Mouse (Mus musculus) hindbrain, embryonic 12.5 days (tissue): ENCODE measurements around the gene Snph. TPM values are rescaled to one million over a fixed set of nuclear protein-coding genes. Genes with fewer than 3 reads are reported as not detected.
"Not testable (repeated sequence)": the region's sequence is repeated elsewhere in the genome, so short reads cannot be mapped to it uniquely, and the experiment has no call there.

Experiments
- ATAC-seq: fragments of 200-750 bp; cut with Nextera tagmentation; 2 replicates; pipeline ENCODE4 v1.8.0; 2017; ENCODE audit warnings: moderate TSS enrichment; ENCODE audit not compliant: low FRiP score
- H3K27ac ChIP-seq: fragments of 300-500 bp; sonication (generic); 2 replicates; pipeline ENCODE4 v1.5.1; 2016; ENCODE audit warnings: mild to moderate bottlenecking
- H3K27me3 ChIP-seq: fragments of 300-500 bp; sonication (generic); 2 replicates; pipeline ENCODE4 v1.6.1; 2016; ENCODE audit warnings: mild to moderate bottlenecking
- H3K36me3 ChIP-seq: fragments of 300-500 bp; sonication (generic); 2 replicates; pipeline ENCODE4 v1.6.1; 2016; ENCODE audit warnings: mild to moderate bottlenecking
- H3K4me1 ChIP-seq: fragments of 300-500 bp; sonication (generic); 2 replicates; pipeline ENCODE4 v1.6.1; 2016
- H3K4me2 ChIP-seq: fragments of 300-500 bp; sonication (generic); replicated peaks from 2 replicates; pipeline ENCODE4 v1.6.1; 2016; ENCODE audit warnings: mild to moderate bottlenecking
- H3K4me3 ChIP-seq: fragments of 300-500 bp; sonication (generic); 2 replicates; pipeline ENCODE4 v1.5.1; 2016; ENCODE audit warnings: mild to moderate bottlenecking
- H3K9ac ChIP-seq: fragments of 300-500 bp; sonication (generic); 2 replicates; pipeline ENCODE4 v1.6.1; 2016; ENCODE audit warnings: mild to moderate bottlenecking, moderate library complexity
- H3K9me3 ChIP-seq: fragments of 300-500 bp; sonication (generic); replicated peaks from 2 replicates; pipeline ENCODE4 v1.6.1; 2016; ENCODE audit warnings: mild to moderate bottlenecking
- WGBS: fragments of 180-500 bp; shearing (Covaris S2); methylation state at CpG from one replicate; pipeline ENCODE4 v1.1.7; 2016; 5-methylcytosine and 5-hydroxymethylcytosine counted together
- polyA plus RNA-seq: library from polyadenylated mRNA; unstranded; fragments of >200 nt; fragmentation: Nextera tagmentation; extraction: Ambion mirVana; gene quantifications from 2 replicates; pipeline ENCODE4 v1.2.1, GENCODE M21; 2016

Snph gene
- polyA plus RNA-seq, 1 experiment from 2014 or later, result 7.9 TPM

DNA sequence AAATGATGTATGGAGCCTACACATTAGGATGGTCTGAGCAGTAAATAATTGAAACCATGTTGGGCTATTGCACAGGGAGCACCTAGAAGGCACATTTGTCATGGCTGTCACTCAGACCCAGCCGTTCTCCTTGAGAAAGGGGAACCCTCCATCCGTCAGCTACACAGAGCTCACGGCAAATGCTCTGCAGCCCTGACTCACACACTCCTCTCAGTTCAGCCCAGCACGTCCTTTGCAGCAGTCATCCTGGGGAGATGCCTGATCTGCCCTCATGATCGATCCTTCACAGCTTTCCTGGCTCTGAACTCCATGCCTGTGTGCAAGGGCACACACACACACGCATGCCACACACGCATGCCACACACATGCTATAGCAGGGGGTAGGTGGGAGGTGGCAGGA, 3.1 kb downstream of the Snph start:
- Histone ChIP-seq H3K27me3 (peaks cover 33% of the 10 kb centered on the region), H3K4me2 (no peak overlapping the region), H3K9ac (no peak overlapping the region), H3K4me3 (no peak overlapping the region), H3K27ac (no peak overlapping the region), H3K9me3 (no peaks in the 10 kb centered on the region), H3K4me1 (peaks cover 10% of the 10 kb centered on the region), H3K36me3 (no peaks in the 10 kb centered on the region)
- no peak for ATAC-seq
- WGBS, result 72% methylated on average over 7 of the region's 7 CpGs

DNA sequence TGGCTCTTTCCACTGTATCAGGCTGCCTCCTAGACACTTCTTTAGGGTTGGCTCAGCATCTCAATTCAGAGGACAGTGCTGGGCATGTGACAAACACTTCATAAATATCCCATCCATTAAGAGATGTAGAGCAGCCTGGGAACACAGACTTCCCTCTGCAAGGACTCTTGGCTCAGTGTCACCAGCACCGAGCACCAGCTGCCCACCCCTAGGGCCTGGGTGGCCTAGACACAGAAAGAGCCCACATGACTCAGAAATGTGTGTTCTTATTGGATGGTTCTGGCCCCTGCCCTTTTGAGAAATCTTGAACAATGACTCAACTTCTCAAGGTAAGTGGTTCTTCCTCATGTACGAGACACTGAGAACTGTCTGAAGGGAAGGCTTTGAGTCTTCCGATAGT, 4.4 kb downstream of the Snph start:
- no peak overlapping the region for H3K4me3 ChIP-seq
- H3K4me2 ChIP-seq, result no peak overlapping the region
- peaks cover 23% of the 10 kb centered on the region for H3K27me3 ChIP-seq
- H3K27ac ChIP-seq, result no peak overlapping the region
- no peak for ATAC-seq
- H3K9me3 ChIP-seq, result no peaks in the 10 kb centered on the region
- H3K4me1 ChIP-seq, result peaks cover 10% of the 10 kb centered on the region
- no peaks in the 10 kb centered on the region for H3K36me3 ChIP-seq
- 90% methylated on average over 3 of the region's 3 CpGs for WGBS
- H3K9ac ChIP-seq, result no peak overlapping the region

GRCm38 (mm10) chr2:151626296-151626695, 6.1 kb downstream of the Snph start:
- ATAC-seq, result no peak
- Histone ChIP-seq H3K4me1 (peaks cover 5% of the 10 kb centered on the region), H3K9me3 (no peaks in the 10 kb centered on the region), H3K4me3 (no peak overlapping the region), H3K27me3 (peaks cover 11% of the 10 kb centered on the region), H3K36me3 (no peaks in the 10 kb centered on the region), H3K27ac (no peak overlapping the region), H3K4me2 (no peak overlapping the region), H3K9ac (no peak overlapping the region)
- 90% methylated on average over 7 of the region's 7 CpGs for WGBS

DNA sequence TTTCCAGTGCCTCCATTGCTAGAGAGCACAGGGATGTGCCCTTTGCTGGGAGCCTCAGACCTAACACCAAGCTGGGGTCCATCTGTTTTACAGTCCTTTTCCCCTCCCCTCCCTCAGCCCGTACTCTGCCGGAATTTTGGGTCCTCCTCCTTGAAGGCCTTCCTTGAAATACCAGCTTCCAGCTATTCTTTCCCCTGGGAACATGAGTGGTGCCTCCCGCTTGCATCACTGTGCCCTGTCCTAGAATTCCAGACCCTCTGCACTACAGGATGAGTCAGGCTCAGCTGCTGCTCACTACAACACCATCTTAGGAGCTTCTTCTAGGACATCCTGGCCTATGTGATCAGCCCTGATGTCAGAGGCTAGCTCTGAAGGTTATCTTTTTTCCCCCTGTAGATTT, 8.6 kb downstream of the Snph start:
- 62% methylated on average over 3 of the region's 3 CpGs for WGBS
- Histone ChIP-seq H3K36me3 (no peaks in the 10 kb centered on the region), H3K4me1 (no peaks in the 10 kb centered on the region), H3K9ac (no peak overlapping the region), H3K4me3 (no peak overlapping the region), H3K27me3 (no peaks in the 10 kb centered on the region), H3K27ac (no peak overlapping the region), H3K4me2 (no peak overlapping the region), H3K9me3 (no peaks in the 10 kb centered on the region)
- no peak for ATAC-seq

DNA sequence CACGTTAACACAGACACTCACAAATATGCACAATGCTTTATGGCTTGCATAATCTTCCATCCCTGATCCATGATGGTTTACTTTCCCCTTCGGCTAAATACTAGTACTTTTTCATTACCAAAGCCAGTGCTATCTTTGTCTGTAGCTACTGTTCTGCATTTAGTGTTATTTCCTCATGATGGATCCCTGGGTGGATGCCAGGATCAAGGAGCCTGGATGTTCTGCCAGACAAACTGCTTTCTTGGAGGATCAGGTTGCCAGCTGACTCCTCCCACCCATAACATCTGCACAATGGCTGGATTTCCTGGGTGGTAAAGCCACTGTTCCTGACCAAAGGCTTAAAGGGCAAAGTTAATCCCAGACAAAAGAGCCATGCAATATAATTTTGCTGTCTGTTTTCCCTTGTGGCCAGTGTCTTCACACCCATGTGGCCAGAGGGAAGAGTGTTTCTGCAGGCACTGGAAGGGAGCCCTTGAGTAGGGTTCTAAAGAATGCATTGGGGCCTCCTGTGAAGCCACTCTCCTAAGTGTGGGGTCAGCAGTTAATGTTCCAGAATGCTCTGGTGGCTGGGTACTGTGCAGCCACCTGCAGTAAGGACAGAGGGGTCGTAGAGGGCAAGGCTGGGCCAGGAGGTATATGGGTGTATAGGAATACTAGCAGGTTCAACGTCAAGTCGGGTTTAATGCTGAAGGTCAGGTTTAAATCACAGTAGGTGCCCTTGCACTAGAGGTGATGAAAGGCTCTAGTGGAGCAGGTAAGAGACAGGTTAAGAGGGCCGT, 15.7 kb downstream of the Snph start:
- 76% methylated on average over 6 of the region's 6 CpGs for WGBS
- no peak for ATAC-seq
- H3K4me2 ChIP-seq, result no peak overlapping the region
- no peaks in the 10 kb centered on the region for H3K27me3 ChIP-seq
- H3K9ac ChIP-seq, result no peak overlapping the region
- H3K9me3 ChIP-seq, result no peaks in the 10 kb centered on the region
- H3K36me3 ChIP-seq, result no peaks in the 10 kb centered on the region
- no peak overlapping the region for H3K27ac ChIP-seq
- 0 out of 2 replicates have a peak, but pooled peaks cover 4% of the 10 kb centered on the region for H3K4me1 ChIP-seq
- no peak overlapping the region for H3K4me3 ChIP-seq

- H3K4me2 ChIP-seq, H3K27ac ChIP-seq: not testable (repeated sequence)
- WGBS, result 89% methylated on average over 8 of the region's 8 CpGs
These were observed 16.6 kb downstream of the Snph start for GRCm38 (mm10) chr2:151615779-151616178.

GRCm38 (mm10) chr2:151609974-151610373, 22.4 kb downstream of the Snph start:
- no peak for ATAC-seq
- peaks cover 11% of the 10 kb centered on the region for H3K4me1 ChIP-seq
- no peak overlapping the region for H3K27ac ChIP-seq
- no peak overlapping the region for H3K9ac ChIP-seq
- no peaks in the 10 kb centered on the region for H3K9me3 ChIP-seq
- no peaks in the 10 kb centered on the region for H3K36me3 ChIP-seq
- H3K4me2 ChIP-seq, result no peak overlapping the region
- WGBS, result 37% methylated on average over 3 of the region's 3 CpGs
- no peaks in the 10 kb centered on the region for H3K27me3 ChIP-seq
- no peak overlapping the region for H3K4me3 ChIP-seq

More at GRCm38 (mm10) chr2:151615779-151616178, 16.6 kb downstream of the Snph start:
- not testable (repeated sequence) for H3K9me3 ChIP-seq, H3K4me3 ChIP-seq, ATAC-seq, H3K9ac ChIP-seq, H3K27me3 ChIP-seq, H3K4me1 ChIP-seq, H3K36me3 ChIP-seq

DNA sequence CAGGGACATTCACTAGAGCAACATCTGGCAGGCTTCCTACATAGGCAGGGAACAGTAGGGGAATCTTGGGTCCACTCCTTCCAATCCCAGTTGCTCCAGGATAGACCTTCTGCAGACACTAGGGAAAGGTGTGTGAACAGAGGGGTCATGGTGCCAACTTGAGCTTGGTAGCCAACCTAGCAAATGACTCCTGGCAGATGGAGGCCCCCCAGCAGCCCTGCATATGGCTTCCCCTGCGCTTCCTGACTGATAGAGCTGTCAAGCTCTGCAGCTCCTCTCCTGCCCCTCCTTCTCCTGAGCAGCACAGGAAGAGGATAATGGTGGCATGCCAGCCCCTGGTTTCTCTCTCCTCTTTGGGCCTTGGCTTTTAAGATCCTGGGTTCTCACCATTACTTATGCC, 24.0 kb downstream of the Snph start:
- H3K4me1 ChIP-seq, result peaks cover 27% of the 10 kb centered on the region
- no peaks in the 10 kb centered on the region for H3K27me3 ChIP-seq
- no peak overlapping the region for H3K4me2 ChIP-seq
- WGBS, result 64% methylated on average over 1 of the region's 1 CpGs
- H3K27ac ChIP-seq, result no peak overlapping the region
- H3K9me3 ChIP-seq, result no peaks in the 10 kb centered on the region
- no peaks in the 10 kb centered on the region for H3K36me3 ChIP-seq
- no peak overlapping the region for H3K4me3 ChIP-seq
- no peak for ATAC-seq
- H3K9ac ChIP-seq, result no peak overlapping the region

- Histone ChIP-seq H3K4me3 (no peak overlapping the region), H3K36me3 (no peaks in the 10 kb centered on the region), H3K4me2 (no peak overlapping the region; the same call in 1 of the 2 replicates), H3K9ac (no peak overlapping the region), H3K9me3 (no peaks in the 10 kb centered on the region), H3K4me1 (peaks cover 36% of the 10 kb centered on the region), H3K27me3 (no peaks in the 10 kb centered on the region; the same call in 1 of the 2 replicates), H3K27ac (peak overlapping the region; percentile 55; the same call in 1 of the 2 replicates)
- 46% methylated on average over 11 of the region's 11 CpGs for WGBS
- ATAC-seq, result peak; percentile 33
These were observed 26.9 kb downstream of the Snph start for GRCm38 (mm10) chr2:151605437-151605987.

DNA sequence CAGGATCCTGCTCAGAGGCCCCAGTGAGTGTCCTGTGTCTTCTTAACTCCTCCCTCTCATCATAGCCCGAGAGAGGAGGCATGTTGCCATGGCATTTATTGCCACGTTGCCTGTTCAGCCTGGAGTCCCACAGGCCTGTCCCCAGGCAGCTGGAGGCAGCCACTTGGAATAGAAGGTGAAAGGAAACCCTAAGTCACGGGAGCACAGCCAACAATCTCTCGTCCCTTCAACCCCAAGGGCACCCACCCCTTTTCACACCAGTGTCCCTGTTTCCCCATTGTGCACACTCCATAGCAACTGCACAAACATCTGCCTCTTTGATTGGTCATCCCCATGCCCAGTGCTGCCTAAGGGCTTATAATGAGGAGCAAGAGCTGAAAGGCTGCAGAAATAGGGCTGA, 28.8 kb downstream of the Snph start:
- H3K27ac ChIP-seq, result peak overlapping the region; percentile 64
- no peaks in the 10 kb centered on the region for H3K9me3 ChIP-seq
- H3K4me2 ChIP-seq, result no peak overlapping the region
- H3K4me3 ChIP-seq, result no peak overlapping the region
- H3K27me3 ChIP-seq, result no peaks in the 10 kb centered on the region; the same call in 1 of the 2 replicates
- H3K36me3 ChIP-seq, result no peaks in the 10 kb centered on the region
- no peak overlapping the region for H3K9ac ChIP-seq
- H3K4me1 ChIP-seq, result peaks cover 36% of the 10 kb centered on the region
- 17% methylated on average over 4 of the region's 4 CpGs for WGBS
- ATAC-seq, result peak; percentile 92

- H3K9ac ChIP-seq, result no peak overlapping the region
- no peak overlapping the region for H3K27ac ChIP-seq
- no peaks in the 10 kb centered on the region; the same call in 1 of the 2 replicates for H3K27me3 ChIP-seq
- no peak overlapping the region for H3K4me3 ChIP-seq
- ATAC-seq, result no peak
- WGBS, result 81% methylated on average over 4 of the region's 4 CpGs
- no peaks in the 10 kb centered on the region for H3K36me3 ChIP-seq
- no peaks in the 10 kb centered on the region for H3K9me3 ChIP-seq
- H3K4me1 ChIP-seq, result peaks cover 36% of the 10 kb centered on the region
- no peak overlapping the region for H3K4me2 ChIP-seq
These were observed 30.3 kb downstream of the Snph start for GRCm38 (mm10) chr2:151602106-151602505.

DNA sequence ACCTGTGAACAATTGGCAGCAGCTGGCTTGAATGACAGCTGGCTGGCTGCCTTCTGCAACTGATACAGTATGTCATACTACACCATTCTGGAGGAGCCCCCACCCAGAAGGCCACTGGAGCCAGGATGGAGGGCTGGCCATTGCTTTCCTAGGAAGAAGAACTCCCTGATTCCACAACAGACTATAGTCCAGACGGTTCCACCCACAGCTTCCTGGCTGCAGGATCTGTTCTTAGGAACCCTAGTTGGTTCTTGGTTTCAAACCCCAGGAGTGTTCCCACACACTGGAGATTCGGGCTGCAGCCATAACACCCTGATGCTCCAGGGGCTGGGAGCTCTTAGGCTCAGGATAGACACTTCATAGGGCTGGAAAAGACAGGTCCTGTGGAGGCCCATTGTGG, 34.3 kb downstream of the Snph start:
- peaks cover 2% of the 10 kb centered on the region; the same call in 1 of the 2 replicates for H3K27me3 ChIP-seq
- no peak for ATAC-seq

DNA sequence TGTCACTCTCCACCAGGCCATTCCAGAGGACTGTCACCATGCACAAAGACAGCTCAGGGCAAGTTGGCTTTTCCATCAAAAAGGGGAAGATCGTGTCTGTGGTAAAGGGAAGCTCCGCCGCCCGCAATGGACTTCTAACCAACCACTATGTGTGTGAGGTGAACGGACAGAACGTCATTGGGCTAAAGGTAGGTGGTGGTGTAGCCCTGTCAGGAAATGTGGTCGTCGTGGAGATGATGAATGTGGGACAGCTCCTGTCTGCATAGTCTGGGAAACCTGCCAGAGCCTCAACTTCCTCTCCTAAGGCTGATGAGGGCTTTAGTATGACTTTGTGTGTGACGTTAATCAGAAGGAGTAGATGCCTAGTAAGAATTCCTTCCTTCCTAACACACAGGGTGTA, 45.1 kb downstream of the Snph start:
- no peak for ATAC-seq
- Histone ChIP-seq H3K9ac (no peak overlapping the region), H3K4me3 (no peak overlapping the region), H3K36me3 (no peaks in the 10 kb centered on the region), H3K4me1 (no peaks in the 10 kb centered on the region), H3K27me3 (no peaks in the 10 kb centered on the region; the same call in 1 of the 2 replicates), H3K27ac (no peak overlapping the region), H3K9me3 (no peaks in the 10 kb centered on the region), H3K4me2 (no peak overlapping the region)
- WGBS, result 78% methylated on average over 9 of the region's 9 CpGs

More for the DNA sequence above, 34.3 kb downstream of the Snph start:
- Histone ChIP-seq H3K36me3 (no peaks in the 10 kb centered on the region), H3K9ac (no peak overlapping the region), H3K27ac (no peak overlapping the region), H3K4me1 (peaks cover 5% of the 10 kb centered on the region), H3K4me3 (no peak overlapping the region), H3K4me2 (no peak overlapping the region), H3K9me3 (no peaks in the 10 kb centered on the region)
- 71% methylated on average over 2 of the region's 2 CpGs for WGBS
